Mouse (Mus musculus) adrenal gland, adult 8-10 months (tissue): ENCODE data around the gene F12. TPM values are rescaled to one million over a fixed set of nuclear protein-coding genes. Genes with fewer than 3 reads are reported as not detected.
"Not testable (repeated sequence)": the region's sequence is repeated elsewhere in the genome, so short reads cannot be mapped to it uniquely, and the experiment has no call there.

Source experiments
- DNase-seq: peaks from one replicate; pipeline ENCODE4 v3.0.0; 2022
- total RNA-seq, 4 experiments: library from RNA; stranded (reverse); gene quantifications; 2 replicates each; pipeline ENCODE4 v1.2.4; 2022

F12 gene
- total RNA-seq, 4 experiments from 2014 or later: 0.17 to 0.71 (median 0.43) TPM; not detected in 1

DNA sequence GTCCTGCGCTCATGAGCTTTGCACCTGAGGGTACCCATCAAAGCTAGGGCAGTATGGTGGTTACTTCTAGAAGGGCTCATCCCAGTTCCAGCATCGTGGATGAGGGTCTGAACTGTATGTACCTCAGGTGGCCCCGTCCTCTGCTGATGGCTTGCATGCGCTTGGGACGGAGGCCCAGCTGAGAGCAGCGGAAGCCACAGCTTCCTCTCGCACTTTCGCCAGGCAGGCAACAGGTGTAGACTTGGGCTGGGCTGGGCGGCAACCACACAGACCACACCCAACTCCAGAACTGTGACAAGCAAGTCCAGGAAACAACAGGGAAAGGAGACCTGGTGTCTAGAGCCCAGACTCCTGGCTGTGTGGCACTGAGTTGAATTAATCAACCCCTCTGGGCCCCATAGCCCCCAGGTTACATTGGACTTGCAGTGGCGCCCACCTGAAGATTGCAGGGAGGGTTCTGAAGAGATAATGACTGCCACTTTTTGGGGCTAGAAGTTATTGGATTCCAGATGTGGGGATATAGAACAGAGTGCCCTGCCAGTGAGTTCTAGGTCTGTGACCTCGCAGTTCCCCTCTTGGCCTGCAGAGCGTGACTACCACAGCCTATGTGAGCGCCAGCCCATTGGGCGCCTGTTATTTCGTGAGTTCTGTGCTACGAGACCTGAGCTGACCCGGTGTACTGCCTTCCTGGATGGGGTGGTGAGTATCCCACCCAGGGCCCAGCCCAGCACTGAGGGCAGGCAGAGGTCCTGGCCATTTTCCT is 23.3 kb upstream of the F12 start:
- no peak for DNase-seq

- no peak for DNase-seq
Measured at GRCm38 (mm10) chr13:55449205-55449604, 22.6 kb upstream of the F12 start.

GRCm38 (mm10) chr13:55448131-55448530 is 21.5 kb upstream of the F12 start:
- no peak for DNase-seq

DNA sequence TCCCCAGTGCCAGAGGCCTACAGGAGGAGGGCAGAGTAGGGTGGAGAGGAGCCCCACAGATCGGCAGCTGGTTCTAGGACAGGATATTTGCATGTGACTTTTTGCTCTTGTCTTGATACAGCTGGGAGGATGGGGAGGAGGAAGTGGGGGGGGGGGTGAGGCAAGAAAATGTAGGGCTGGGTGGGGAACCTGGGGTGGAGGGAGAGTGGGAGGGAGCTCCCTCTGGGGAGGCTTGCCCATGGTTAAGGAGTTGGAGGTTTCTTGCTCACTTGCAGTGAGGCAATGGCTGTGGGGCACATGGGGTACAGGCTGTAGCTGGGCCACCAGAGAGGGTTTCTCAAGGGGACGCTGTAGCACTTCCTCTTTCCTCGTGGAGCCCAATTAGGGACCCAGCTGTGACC is 20.9 kb upstream of the F12 start:
- no peak for DNase-seq

- no peak for DNase-seq
Measured at GRCm38 (mm10) chr13:55446483-55447105, 20.0 kb upstream of the F12 start.

GRCm38 (mm10) chr13:55445361-55446091 is 18.9 kb upstream of the F12 start:
- no peak for DNase-seq

- peak; percentile 100 for DNase-seq
Measured at GRCm38 (mm10) chr13:55444937-55445315, 18.3 kb upstream of the F12 start, which contains the start of gene Grk6. Grk6 (plus strand) TSS chr13:55445072.

DNA sequence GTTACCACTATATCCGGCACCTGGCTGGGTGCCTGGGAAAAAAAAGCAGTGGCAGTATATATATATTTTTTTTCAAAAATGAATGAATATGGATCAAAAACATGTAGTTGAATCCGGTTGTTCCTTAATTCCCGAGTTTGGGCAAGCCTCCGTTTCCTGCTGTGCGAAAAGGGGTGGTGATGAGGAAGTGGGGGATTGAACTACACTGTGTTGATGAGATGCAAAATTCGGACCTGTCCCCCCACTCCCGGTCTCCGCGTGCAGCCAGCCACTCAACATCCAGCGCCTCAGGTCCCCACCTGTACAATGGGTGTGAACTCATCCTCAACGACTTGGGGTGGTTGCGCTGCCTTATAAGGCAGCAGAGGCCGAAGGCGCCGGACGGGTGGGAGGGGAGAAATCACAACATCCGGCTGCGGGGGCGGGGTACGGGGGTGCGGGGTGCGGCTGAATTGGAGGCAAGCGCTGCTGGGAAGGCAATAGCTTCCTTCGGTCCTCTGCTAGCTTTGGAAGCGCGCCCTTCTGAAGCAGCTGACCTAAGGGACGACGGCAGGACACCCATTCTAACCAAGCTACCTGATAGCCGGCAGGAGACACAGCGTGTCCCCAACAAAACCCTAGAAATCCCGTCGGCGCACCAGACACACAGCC is 17.8 kb upstream of the F12 start:
- DNase-seq: peak; percentile 78

GRCm38 (mm10) chr13:55443799-55444285 is 17.2 kb upstream of the F12 start:
- no peak for DNase-seq

DNA sequence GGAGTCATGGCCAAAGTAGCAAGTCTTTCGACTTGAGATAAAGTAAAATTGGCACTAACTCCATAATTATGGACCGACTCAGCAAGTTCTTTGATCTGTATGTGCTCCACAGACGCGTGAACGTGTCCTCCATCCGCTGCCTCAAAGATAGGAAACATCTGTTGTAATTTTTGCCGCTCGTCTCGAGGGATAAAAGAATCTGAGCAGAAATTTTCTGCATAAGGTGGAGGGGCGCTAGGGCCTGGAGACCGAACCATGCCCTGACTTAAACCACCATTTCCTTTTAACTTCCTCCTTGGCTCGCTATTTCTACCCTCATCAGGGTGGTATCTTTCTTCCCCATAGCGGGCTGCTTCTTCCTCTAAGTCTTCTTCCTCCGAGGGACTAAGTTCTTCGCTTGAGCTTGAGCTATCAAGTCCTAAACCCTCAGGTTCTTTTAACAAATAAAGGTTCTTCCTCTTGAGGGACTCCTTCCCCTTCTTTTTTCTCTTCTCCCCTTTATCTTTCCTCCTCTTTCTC is 10.6 kb upstream of the F12 start:
- not testable (repeated sequence) for DNase-seq

DNA sequence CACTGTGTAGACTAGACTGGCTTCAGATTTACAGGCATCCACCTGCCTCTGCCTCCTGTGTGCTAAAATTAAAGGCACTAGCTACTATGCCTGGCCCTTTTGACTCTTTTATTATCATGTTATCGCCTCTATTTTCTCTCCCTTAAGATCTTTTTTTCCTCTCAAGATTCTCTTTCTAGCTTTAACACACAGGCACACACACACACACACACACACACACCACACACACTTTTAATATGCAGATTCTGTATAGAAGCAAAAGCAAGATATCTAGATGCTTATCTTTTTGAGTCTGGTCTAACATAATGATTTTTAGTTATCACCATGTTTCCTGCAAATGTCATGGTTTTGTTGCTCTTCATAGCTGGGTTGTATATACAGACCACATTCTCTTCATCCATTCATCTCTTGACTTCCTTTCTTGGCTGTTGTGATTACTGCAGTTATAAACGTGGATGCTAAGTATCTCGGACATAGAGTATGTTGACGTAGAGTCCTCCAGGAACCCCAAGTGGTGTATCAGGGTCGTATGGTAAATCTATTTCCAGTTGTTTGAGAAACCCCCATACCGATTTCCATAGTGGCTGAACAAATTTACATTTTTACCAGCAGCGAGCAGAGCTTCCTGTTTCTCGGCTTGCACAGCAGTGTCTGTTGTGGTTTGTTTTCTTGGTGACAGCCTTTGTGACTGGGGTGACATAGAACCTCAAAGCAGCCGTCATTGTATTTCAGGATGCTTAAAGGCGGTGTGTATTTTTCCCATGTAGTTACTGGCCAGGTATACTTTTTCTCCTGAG is 5.5 kb upstream of the F12 start:
- no peak for DNase-seq

GRCm38 (mm10) chr13:55430566-55430965 is 4.0 kb upstream of the F12 start:
- peak; percentile 72 for DNase-seq

- DNase-seq: peak; percentile 85
Measured at GRCm38 (mm10) chr13:55429226-55429888, 2.8 kb upstream of the F12 start.

- peak; percentile 53 for DNase-seq
Measured at GRCm38 (mm10) chr13:55420933-55421800, 5.4 kb downstream of the F12 start.

DNA sequence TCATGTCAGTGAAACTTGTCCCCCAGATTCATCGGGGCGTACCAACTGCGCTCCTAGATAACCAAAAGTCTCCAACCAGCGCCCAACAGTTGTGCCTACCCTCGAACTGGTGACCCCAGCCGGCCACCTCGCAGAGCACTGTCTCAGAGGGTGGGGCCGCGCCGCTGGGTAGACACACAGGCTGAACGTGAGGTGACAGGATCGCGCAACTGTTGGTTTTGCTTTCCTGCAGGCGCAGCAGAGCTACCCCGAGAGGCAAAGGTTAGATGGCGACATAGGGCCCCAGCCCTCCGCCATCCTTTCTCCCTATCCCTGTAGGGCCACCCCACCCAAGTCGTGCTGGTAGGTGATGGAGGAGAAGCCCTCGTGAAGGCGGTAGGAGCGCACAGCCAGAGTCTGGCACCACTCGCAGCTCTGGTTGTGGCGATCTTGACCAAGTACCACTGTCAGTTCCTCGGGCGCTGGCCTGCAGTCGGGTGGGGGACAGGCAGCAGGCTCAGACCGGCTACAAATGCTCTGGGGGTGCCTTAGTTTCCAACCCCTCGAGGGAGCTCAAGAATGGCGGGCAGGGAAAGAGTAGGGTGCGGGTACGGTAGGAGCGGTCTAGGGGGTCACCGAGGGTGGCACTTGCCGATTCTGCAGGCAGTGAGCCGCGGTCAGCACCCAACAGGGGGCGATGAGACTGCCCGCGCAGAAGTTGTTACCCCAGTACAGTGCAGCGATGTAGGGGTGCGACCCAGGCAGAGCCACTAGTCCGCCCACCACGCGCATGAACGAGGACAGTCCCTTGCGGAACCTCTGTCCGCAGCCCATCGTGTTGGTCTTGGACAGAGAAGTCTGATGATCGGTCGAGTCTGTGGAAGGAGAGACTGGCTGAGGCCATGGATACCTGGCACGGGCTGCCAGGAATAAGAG is 6.3 kb downstream of the F12 start:
- no peak for DNase-seq

DNA sequence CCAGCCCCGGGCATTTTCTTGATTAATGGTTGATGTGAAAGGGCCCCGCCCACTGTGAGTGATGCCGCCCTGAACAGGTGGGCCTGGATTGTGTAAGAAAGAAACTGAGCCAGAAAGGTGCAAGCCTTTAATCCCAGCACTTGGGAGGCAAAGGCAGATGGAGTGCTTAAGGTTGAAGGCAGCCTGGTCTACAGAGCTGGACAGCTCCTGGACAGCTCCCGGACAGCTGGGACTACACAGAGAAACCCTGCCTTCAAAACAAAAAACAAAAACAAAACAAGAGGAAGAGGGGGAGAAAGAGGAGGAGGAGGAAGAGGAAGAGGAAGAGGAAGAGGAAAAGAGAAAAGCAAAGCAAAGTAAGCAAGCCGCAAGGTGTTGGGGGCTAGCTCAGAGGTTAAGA is 7.5 kb downstream of the F12 start:
- no peak for DNase-seq

DNA sequence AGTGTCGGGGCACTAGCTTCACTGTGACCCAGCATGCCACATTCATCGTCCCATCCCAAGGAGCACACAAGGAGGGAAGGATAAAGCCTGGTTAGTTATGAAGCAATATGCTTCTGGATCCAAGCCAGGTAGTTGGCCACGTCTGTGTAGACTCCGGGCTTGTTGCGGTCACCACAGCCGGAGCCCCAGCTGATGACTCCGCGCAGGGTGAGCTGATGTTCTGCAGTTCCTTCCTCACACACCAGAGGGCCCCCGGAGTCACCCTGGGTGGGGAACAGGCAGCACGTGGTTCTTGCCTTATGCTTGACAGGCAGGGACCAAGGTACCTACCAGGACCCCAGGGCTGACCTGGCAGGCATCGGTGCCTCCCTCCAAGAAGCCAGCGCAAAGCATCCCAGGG is 8.6 kb downstream of the F12 start:
- peak; percentile 81 for DNase-seq

DNA sequence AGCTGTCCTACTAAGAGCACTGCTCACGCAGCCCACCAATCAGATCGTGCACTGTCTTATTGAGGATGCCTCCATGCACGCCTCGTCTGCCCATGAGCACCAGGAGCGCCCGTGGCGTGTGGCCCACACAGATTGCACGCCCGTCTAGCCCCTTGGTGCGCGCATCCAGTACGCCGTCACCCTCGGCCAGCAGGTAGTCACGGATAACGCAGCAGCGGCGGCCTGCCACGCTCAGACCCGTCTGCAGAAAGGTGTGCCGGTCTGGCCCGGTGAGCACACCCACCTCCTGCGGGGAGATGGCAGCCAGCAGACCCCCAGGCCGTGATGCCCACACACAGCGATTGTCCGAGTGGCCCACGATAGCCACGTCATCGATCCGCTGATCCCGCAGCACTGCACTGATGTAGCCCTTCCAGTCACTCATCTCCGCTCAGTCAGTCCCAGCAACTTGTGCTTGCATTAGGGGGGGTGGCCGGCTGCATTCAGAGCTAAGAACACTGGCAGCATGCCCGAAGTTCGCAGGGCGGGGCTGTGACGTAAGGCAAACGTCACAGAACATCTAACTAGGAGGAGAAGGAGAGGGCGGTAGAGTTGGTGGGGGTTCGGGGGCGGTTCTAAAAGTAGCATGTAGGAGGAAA is 11.7 kb downstream of the F12 start, which contains the start of gene Pfn3:
Gene Pfn3 (minus strand): TSS at position 490 of the 638 bp plus-strand sequence.
- DNase-seq: no peak
